Mouse (Mus musculus): Measurements from ENCODE around the gene Kcnip3.
A peak's percentile ranks its signal among the peaks of the same experiment; 100 is the strongest.

Kcnip3 gene

GRCm38 (mm10) chr2:127470183-127470582, 51.7 kb downstream of the Kcnip3 start:
- no peak for DNase-seq (ENCODE audit: low spot score)

DNA sequence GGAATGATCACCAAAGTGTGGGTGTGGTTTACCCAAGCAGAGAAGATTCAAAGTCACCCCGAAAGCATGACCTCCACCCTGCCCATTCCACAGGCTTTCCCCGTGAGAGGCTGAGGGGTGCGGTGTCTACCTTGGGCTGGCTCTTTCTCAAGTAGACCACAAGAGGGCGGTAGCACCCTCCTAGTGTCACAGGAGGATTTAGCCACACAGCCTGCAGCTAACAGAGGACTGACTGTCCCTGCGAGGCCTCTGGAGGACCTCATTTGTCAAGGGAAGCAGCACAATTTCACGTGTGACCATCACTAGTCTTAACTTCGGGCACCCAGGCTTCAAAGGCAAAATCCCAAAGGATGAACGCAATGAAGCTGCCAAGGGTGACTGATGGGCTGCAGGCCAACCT, 59.6 kb downstream of the Kcnip3 start:
- DNase-seq (ENCODE audit: low spot score): no peak

DNA sequence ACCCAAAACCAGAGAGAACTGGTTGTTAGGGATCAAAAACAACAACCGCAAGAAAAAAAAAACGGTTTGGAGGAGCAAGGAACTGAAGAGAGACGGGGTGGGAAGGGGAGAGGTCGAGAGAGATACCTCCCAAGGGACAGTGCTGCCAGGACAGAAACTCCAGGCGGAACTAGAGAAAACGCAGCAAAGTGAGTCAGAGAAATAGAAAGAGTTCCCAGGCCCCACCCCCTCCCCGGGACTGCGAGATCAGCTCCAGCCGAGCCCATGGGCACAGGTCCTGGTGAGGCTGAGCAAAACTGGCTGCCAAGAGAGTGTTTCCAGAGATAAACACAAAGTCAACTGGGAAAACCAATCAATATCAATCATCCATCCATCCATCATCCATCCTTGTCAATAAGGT, 60.5 kb downstream of the Kcnip3 start:
- no peak for DNase-seq (ENCODE audit: low spot score)

- no peak for DNase-seq (ENCODE audit: low spot score)
These were observed 62.6 kb downstream of the Kcnip3 start for GRCm38 (mm10) chr2:127459341-127459740.

DNA sequence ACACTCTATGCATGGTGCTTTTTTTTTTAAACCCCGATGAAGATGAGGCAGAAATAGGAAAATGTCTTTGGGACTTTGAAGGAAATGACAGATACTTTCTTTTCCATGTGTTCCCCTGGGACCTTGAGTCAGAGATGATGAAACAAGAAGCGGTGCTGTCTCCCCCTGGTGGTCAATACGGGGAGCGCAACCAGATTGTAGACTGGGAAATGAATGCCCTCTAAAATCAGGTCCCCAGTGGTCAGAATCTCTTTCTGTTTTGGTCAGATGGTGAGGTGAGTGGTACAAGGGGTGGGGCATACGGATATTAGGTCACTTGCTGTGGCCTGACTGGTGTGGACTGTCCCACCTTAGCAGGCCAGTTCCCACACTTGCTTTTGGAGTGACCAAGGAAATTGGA, 68.1 kb downstream of the Kcnip3 start:
- peak; percentile 65 for DNase-seq (ENCODE audit: low spot score)

DNA sequence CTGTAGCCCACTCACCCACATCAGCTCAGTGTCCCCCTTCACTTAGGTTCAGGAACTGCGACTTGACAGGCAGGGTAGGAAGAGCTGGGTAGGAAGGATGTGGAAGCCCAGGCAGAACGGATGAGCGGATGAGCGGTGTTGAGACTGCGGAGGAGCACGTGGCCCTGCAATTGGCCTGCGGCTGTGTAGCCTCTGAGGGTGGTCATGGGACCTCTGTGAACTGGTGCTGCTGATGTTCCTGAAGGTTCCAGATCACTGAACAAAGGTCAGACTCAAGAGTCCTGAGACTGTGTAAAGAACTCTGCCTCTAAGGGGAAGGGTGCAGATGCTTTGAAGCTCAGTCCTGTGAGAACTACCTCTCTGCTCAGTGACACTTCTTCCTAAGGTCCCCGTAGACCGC, 68.8 kb downstream of the Kcnip3 start:
- DNase-seq (ENCODE audit: low spot score): no peak

GRCm38 (mm10) chr2:127451748-127452147, 70.1 kb downstream of the Kcnip3 start:
- no peak for DNase-seq (ENCODE audit: low spot score)

- no peak for DNase-seq (ENCODE audit: low spot score)
These were observed 72.2 kb downstream of the Kcnip3 start for GRCm38 (mm10) chr2:127449691-127450090.

- no peak for DNase-seq (ENCODE audit: low spot score)
These were observed 75.0 kb downstream of the Kcnip3 start for GRCm38 (mm10) chr2:127446847-127447246.

- DNase-seq (ENCODE audit: low spot score): peak; percentile 68
These were observed 77.7 kb downstream of the Kcnip3 start, which contains the start of gene Fahd2a for GRCm38 (mm10) chr2:127444055-127444789. TSS of gene Fahd2a (minus strand) at chr2:127444565.

DNA sequence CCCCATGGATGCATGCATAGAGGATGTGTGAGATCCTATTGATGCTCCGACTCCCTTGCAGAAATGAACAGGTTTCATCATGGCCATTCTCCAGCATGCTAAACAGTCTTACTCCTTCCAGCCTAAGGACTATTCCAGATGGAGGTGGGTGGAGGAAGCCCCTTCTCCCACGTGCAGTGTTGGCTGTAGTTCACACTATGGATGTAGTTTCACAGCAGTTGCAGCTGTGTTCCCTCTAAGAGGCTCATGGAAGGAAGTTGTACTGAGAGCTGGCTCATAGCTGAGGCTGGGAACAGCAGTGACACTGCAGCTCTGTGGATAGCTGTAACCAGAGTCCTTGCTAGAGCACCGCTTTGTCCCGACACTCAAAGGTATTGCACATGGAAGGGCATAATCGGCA, 84.2 kb downstream of the Kcnip3 start:
- DNase-seq (ENCODE audit: low spot score): no peak

- DNase-seq (ENCODE audit: low spot score): no peak
These were observed 86.3 kb downstream of the Kcnip3 start for GRCm38 (mm10) chr2:127435554-127435953.

DNA sequence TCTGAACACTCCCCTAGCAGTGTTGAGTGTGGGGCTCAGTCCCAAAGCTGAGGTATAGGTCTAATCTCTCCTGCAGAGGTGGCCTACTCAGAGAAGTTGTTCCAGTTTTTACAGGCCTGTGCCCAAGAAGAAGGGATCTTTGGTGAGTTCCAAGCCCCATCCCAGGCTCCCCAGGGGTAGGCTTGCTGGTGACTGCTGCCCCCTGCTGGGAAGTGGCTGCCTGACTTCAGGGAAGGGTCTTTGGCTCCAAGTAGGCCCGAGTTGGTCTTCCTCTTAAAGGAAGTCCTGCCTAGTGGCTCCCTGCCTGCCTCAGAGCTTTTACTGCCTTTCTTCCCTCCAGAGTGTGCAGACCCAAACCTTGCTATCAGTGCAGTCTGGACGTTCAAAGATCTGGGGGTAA, 86.8 kb downstream of the Kcnip3 start:
- DNase-seq (ENCODE audit: low spot score): no peak

DNA sequence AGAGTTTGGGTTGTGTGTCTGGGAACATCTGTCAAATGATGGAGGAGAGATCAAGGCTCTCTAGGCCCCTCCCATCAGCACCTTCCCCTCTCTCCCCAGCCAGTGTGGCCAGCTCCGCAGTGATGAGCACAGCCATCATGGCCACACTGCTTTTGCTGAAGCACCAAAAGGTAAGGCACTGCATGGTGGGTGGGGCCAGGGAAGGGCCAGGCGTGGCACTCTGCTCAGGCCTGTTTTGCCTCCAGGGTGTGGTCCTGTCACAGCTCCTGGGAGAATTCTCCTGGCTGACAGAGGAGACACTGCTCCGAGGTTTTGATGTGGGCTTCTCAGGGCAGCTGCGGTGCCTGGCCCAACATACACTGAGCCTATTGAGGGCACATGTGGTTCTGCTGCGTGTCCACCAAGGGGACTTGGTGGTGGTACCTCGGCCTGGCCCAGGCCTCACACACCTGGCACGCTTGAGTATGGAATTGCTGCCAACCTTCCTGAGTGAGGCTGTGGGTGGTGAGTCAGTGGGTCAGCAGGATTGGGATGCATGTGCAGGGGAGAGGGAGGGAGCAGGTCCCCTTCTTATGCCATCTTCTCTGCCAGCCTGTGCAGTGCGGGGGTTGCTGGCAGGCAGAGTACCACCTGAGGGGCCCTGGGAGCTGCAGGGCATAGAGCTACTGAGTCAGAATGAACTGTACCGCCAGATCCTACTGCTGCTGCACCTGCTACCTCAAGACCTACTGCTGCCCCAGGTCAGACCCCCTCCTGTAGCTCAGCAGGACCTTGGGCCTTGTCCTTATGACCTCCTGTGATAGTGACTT, 88.2 kb downstream of the Kcnip3 start:
- no peak for DNase-seq (ENCODE audit: low spot score)

DNA sequence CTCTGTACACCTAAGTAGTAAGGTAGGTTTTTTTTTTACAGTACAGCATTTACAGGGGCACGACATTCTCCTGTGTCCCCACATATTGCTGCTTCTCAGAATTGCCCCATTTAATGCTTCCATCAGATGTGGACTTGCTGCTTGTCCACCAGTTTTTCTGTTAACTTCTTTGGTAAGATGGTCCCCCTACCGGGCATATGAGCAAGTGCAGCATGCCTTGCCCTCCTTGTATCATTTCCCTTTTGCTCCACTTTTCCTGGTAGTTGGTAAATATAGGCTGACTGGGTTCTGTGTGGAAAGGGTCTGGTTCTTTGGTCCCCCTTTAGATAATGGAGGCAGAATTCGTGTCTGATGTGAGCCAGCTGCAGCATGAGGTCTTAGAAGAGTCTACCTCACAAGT, 91.7 kb downstream of the Kcnip3 start:
- DNase-seq (ENCODE audit: low spot score): peak; percentile 71

DNA sequence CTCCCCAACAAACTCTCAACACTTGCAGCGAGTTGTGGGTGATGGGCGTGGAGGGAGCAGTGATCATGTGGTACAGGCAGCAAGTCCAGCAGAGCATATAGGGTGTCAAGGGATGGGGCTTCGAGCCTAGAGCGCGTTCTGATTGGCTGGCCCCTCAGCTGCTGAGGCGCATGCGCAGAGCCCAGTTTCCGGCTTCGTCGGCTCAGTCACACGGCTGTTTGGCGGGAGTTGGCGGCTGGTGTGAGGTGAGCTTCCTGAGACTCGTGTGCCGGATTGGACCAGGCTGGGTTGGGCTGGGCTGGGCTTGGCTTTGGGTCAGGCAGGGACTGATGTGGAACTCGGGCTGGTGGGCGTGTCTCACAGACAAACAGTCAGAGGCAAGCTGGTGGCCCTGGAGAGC, 96.9 kb downstream of the Kcnip3 start, which contains the start of gene Gpat2:
Gpat2 (plus strand) TSS at position 223 of the 400 bp plus-strand sequence.
- no peak for DNase-seq (ENCODE audit: low spot score)

- no peak for DNase-seq (ENCODE audit: low spot score)
These were observed 103.5 kb downstream of the Kcnip3 start for GRCm38 (mm10) chr2:127418266-127418970.

DNA sequence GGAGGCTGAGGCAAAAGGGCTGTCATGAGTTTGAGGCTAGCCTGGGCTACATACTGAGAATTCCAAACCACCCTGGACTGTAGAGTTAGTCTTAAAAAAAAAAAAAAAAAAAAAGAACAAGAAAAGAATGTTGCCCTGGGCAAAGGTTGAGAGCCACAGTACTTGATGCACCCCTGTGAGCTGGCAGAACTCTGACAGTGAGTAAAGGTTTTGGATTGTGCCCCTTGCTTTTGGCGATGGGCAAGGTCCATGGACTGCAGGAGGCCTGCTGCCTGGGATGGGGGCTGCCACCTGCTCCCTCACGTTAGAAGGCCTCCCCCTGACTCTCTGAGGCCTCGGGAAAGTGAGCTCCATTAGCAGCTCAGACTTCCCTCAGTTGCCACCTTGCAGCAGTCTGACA, 105.2 kb downstream of the Kcnip3 start:
- no peak for DNase-seq (ENCODE audit: low spot score)

DNA sequence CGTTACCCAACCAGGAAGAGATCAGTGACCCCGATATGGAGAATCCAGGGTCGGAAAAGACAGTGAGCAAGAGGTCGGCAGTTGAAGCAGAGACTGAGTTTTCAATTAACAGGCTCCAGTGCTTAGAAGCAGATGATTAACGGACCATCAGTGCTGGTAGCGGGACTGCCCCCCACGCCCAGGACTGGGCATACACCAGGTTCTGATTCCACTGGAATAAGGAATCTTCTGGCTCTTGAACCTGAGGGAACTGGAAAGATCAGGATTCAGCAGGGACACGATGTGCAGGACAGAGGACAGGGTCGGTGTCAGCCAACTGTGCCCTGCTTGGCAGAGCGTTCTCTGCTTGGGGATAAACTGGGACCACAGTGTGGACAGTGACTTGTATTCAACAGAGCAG, 106.1 kb downstream of the Kcnip3 start:
- no peak for DNase-seq (ENCODE audit: low spot score)

DNA sequence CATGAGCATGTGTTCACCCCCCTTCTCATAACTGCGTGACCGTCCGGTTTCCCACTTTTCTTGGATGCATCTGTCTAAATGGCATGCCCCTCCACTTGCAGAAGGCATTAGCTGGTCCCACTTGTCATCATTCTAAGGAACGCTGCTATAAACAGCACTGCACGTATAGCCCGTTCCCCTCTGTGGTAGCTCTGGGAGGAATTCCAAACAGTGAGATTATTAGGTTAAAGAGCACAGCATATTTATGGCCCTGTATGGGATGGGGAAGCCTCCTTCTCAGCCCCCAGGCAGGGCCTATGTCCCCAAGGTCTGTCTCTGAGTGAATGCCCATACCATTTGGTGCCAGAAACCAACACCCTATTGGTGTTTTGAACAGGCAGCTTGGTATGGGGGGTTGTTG, 110.8 kb downstream of the Kcnip3 start:
- DNase-seq (ENCODE audit: low spot score): no peak
